Mouse (Mus musculus): ENCODE measurements around the gene Gm31371.
"Not testable (repeated sequence)": the region's sequence is repeated elsewhere in the genome, so short reads cannot be mapped to it uniquely, and the experiment has no call there.

Gene Gm31371

GRCm38 (mm10) chr8:19903092-19903491 lies at the start of gene Gm31371:
Gm31371 (plus strand) TSS chr8:19903392.
- not testable (repeated sequence) for DNase-seq (ENCODE audit: low read depth in 2 of 2, low spot score in 2 of 2)

GRCm38 (mm10) chr8:19906425-19907055 lies 3.3 kb downstream of the Gm31371 start:
- not testable (repeated sequence) for DNase-seq (ENCODE audit: low read depth in 2 of 2, low spot score in 2 of 2)

- peak in 1 of 2 experiments; percentile 11 for DNase-seq (ENCODE audit: low read depth in 2 of 2, low spot score in 2 of 2)
Measured at GRCm38 (mm10) chr8:19908841-19909321, 5.7 kb downstream of the Gm31371 start.

GRCm38 (mm10) chr8:19919086-19919485 lies 15.9 kb downstream of the Gm31371 start:
- not testable (repeated sequence) for DNase-seq (ENCODE audit: low read depth in 2 of 2, low spot score in 2 of 2)

- peak; percentile 4 to 14 for DNase-seq (ENCODE audit: low read depth in 2 of 2, low spot score in 2 of 2)
Measured at GRCm38 (mm10) chr8:19934274-19934673, 31.1 kb downstream of the Gm31371 start.

GRCm38 (mm10) chr8:19935541-19936030 lies 32.4 kb downstream of the Gm31371 start:
- DNase-seq (ENCODE audit: low read depth in 2 of 2, low spot score in 2 of 2): not testable (repeated sequence)

GRCm38 (mm10) chr8:19960935-19961334 lies 57.7 kb downstream of the Gm31371 start:
- no peak for DNase-seq (ENCODE audit: low read depth in 2 of 2, low spot score in 2 of 2)

GRCm38 (mm10) chr8:19963766-19964165 lies 60.6 kb downstream of the Gm31371 start:
- not testable (repeated sequence) for DNase-seq (ENCODE audit: low read depth in 2 of 2, low spot score in 2 of 2)

GRCm38 (mm10) chr8:19968151-19968550 lies 65.0 kb downstream of the Gm31371 start:
- DNase-seq (ENCODE audit: low read depth in 2 of 2, low spot score in 2 of 2): peak in 1 of 2 experiments; percentile 3

- not testable (repeated sequence) for DNase-seq (ENCODE audit: low read depth in 2 of 2, low spot score in 2 of 2)
Measured at GRCm38 (mm10) chr8:19975237-19975636, 72.0 kb downstream of the Gm31371 start.
